26 mouse cellular contexts compared by ENCODE assay signal in genomic region chr2:119988952-119989351, GRCm38 (mm10). TPM values are rescaled to one million over a fixed set of nuclear protein-coding genes. Genes with fewer than 3 reads are reported as not detected.
A peak's percentile ranks its signal among the peaks of the same experiment; 100 is the strongest.
DNase-seq lines count a peak whose midpoint lies in the region; ATAC-seq lines count a peak whose summit lies in the region.
"Had no signal": no experiment of that assay in that cellular context is flagged by ENCODE, and none has a peak within 500 bp of the region (broad histone marks: within the 10 kb centered on the region; RNA-seq: fewer than 3 reads in every experiment).

No protein-coding gene starts in this region.

- H3K4me1 ChIP-seq in hindbrain, embryonic 13.5 days (replicated peaks): peaks cover 8% of the 10 kb centered on the region; the same call in 1 of the 2 replicates
- 0 out of 2 replicates have a peak, but pooled peaks cover 5% of the 10 kb centered on the region for H3K4me1 ChIP-seq in hindbrain, embryonic 10.5 days (replicated peaks)
- no peaks in the 10 kb centered on the region for H3K4me1 ChIP-seq in kidney, embryonic 14.5 days (ENCODE audit: control insufficient read depth, insufficient read depth, low read length)
- H3K4me1 ChIP-seq in midbrain, embryonic 11.5 days (ENCODE audit: control insufficient read depth, insufficient read depth, low read length): no peaks in the 10 kb centered on the region; the same call in 1 of the 2 replicates
- H3K4me1 ChIP-seq in midbrain, embryonic 10.5 days: peaks cover 7% of the 10 kb centered on the region
- H3K4me1 ChIP-seq: hindbrain, embryonic 15.5 days; lung, embryonic 15.5 days had no signal

- no peak for ATAC-seq in hindbrain, embryonic 13.5 days (ENCODE audit: low FRiP score)
- ATAC-seq in kidney, embryonic 14.5 days (ENCODE audit: low FRiP score, low TSS enrichment): no peak
- no peak for ATAC-seq in midbrain, embryonic 11.5 days (ENCODE audit: low FRiP score)
- ATAC-seq: CD4-positive, CD25-positive, alpha-beta regulatory T cell, adult 4 months; forebrain, embryonic 16.5 days; midbrain, embryonic 16.5 days had no signal

- H3K27ac ChIP-seq in hindbrain, embryonic 13.5 days: no peak overlapping the region
- H3K27ac ChIP-seq in hindbrain, embryonic 10.5 days: no peak overlapping the region
- no peak overlapping the region for H3K27ac ChIP-seq in kidney, embryonic 14.5 days (ENCODE audit: low read depth, low read length)
- H3K27ac ChIP-seq in midbrain, embryonic 11.5 days (ENCODE audit: low read depth, low read length): no peak overlapping the region
- no peak overlapping the region for H3K27ac ChIP-seq in midbrain, embryonic 10.5 days (replicated peaks)
- H3K27ac ChIP-seq: hindbrain, embryonic 15.5 days; lung, embryonic 15.5 days had no signal

- peaks cover 5% of the 10 kb centered on the region for H3K36me3 ChIP-seq in hindbrain, embryonic 13.5 days
- H3K36me3 ChIP-seq in hindbrain, embryonic 10.5 days: no peaks in the 10 kb centered on the region
- H3K36me3 ChIP-seq in kidney, embryonic 14.5 days (ENCODE audit: control insufficient read depth, insufficient read depth, low read length): no peaks in the 10 kb centered on the region
- no peaks in the 10 kb centered on the region for H3K36me3 ChIP-seq in midbrain, embryonic 11.5 days (ENCODE audit: control insufficient read depth, insufficient read depth, low read length)
- H3K36me3 ChIP-seq in midbrain, embryonic 10.5 days: no peaks in the 10 kb centered on the region
- H3K36me3 ChIP-seq: hindbrain, embryonic 15.5 days; lung, embryonic 15.5 days had no signal

- no peak overlapping the region for H3K4me3 ChIP-seq in hindbrain, embryonic 13.5 days
- no peak overlapping the region for H3K4me3 ChIP-seq in hindbrain, embryonic 10.5 days
- H3K4me3 ChIP-seq in kidney, embryonic 14.5 days (ENCODE audit: low read length): no peak overlapping the region
- H3K4me3 ChIP-seq in midbrain, embryonic 11.5 days (ENCODE audit: low read depth, low read length): no peak overlapping the region
- no peak overlapping the region for H3K4me3 ChIP-seq in midbrain, embryonic 10.5 days
- H3K4me3 ChIP-seq: erythroblast, embryonic 14.5 days; hindbrain, embryonic 15.5 days; lung, embryonic 15.5 days had no signal

- DNase-seq in hindbrain, embryonic 10.5 days (ENCODE audit: low spot score): no peak
- DNase-seq in kidney, adult 8-10 months: peak; percentile 46 to 57
- DNase-seq in midbrain, embryonic 11.5 days (ENCODE audit: low spot score, missing footprints): peak; percentile 73
- DNase-seq in midbrain, embryonic 10.5 days (ENCODE audit: low spot score): no peak
- no peak for DNase-seq in embryo, embryonic 9.5 days (ENCODE audit: extremely low spot score)
- no peak for DNase-seq in adrenal gland, postnatal 10 days
- DNase-seq: adrenal gland, postnatal 25 days; cerebellum, adult 18-20 months; cerebellum, postnatal 10 days; gastrocnemius, postnatal 14 days; heart, adult 11 months; heart, postnatal 4 days; liver; lung, postnatal 4 days; right cerebral cortex, adult 18-20 months; spleen, adult 18-20 months; thymus, postnatal 14 days had no signal

- H3K27me3 ChIP-seq in hindbrain, embryonic 13.5 days: no peaks in the 10 kb centered on the region
- no peaks in the 10 kb centered on the region for H3K27me3 ChIP-seq in hindbrain, embryonic 10.5 days (ENCODE audit: insufficient read depth, poor library complexity, severe bottlenecking)
- no peaks in the 10 kb centered on the region for H3K27me3 ChIP-seq in kidney, embryonic 14.5 days (ENCODE audit: control insufficient read depth, insufficient read depth, low read length)
- no peaks in the 10 kb centered on the region for H3K27me3 ChIP-seq in midbrain, embryonic 11.5 days (ENCODE audit: control insufficient read depth, insufficient read depth, low read length)
- no peaks in the 10 kb centered on the region for H3K27me3 ChIP-seq in midbrain, embryonic 10.5 days (ENCODE audit: low read depth, poor library complexity, severe bottlenecking)
- H3K27me3 ChIP-seq: hindbrain, embryonic 15.5 days; lung, embryonic 15.5 days had no signal

- no peak overlapping the region for H3K4me2 ChIP-seq in hindbrain, embryonic 13.5 days
- no peak overlapping the region for H3K4me2 ChIP-seq in kidney, embryonic 14.5 days (replicated peaks; ENCODE audit: low read depth, low read length)
- H3K4me2 ChIP-seq in midbrain, embryonic 11.5 days: no peak overlapping the region
- H3K4me2 ChIP-seq: heart, embryonic 11.5 days; hindbrain, embryonic 15.5 days; lung, embryonic 15.5 days had no signal

- WGBS in hindbrain, embryonic 13.5 days: 90% methylated on average over 4 of the region's 4 CpGs
- WGBS in hindbrain, embryonic 10.5 days: 94% methylated on average over 4 of the region's 4 CpGs
- WGBS in kidney, embryonic 14.5 days: 87% methylated on average over 4 of the region's 4 CpGs
- WGBS in midbrain, embryonic 11.5 days: 83% methylated on average over 4 of the region's 4 CpGs
- WGBS in midbrain, embryonic 10.5 days: 95% methylated on average over 4 of the region's 4 CpGs

- H3K9ac ChIP-seq in hindbrain, embryonic 13.5 days: 0 out of 2 replicates have a peak overlapping the region, but pooled peaks have one; percentile 39
- H3K9ac ChIP-seq in kidney, embryonic 14.5 days (ENCODE audit: low read depth, low read length): no peak overlapping the region
- no peak overlapping the region for H3K9ac ChIP-seq in midbrain, embryonic 11.5 days (ENCODE audit: low read length)
- H3K9ac ChIP-seq: hindbrain, embryonic 15.5 days; lung, embryonic 15.5 days had no signal

- H3K9me3 ChIP-seq in hindbrain, embryonic 13.5 days: no peaks in the 10 kb centered on the region
- no peaks in the 10 kb centered on the region for H3K9me3 ChIP-seq in hindbrain, embryonic 10.5 days
- no peaks in the 10 kb centered on the region for H3K9me3 ChIP-seq in kidney, embryonic 14.5 days (ENCODE audit: control insufficient read depth, low read length)
- no peaks in the 10 kb centered on the region for H3K9me3 ChIP-seq in midbrain, embryonic 11.5 days (ENCODE audit: control insufficient read depth, low read length)
- H3K9me3 ChIP-seq in midbrain, embryonic 10.5 days (replicated peaks): no peaks in the 10 kb centered on the region
- H3K9me3 ChIP-seq: hindbrain, embryonic 15.5 days; lung, embryonic 15.5 days had no signal

RNA-seq across cellular contexts. Expression of gene Mapkbp1, which starts 16.5 kb away (rescaled TPM):
- 4.9 and 6.2 TPM in 2 replicates for polyA plus RNA-seq in hindbrain, embryonic 13.5 days (2015; fragmentation: Nextera tagmentation; extraction: Ambion mirVana)
- polyA plus RNA-seq in hindbrain, embryonic 10.5 days (2016; fragmentation: Nextera tagmentation; extraction: Ambion mirVana): 4.0 and 4.1 TPM in 2 replicates
- 2.8 and 4.0 TPM in 2 replicates for polyA plus RNA-seq in kidney, embryonic 14.5 days (2014; fragmentation: Nextera tagmentation; extraction: Ambion mirVana)
- 2.9 and 3.4 TPM in 2 replicates for polyA plus RNA-seq in midbrain, embryonic 11.5 days (2014; fragmentation: Nextera tagmentation; extraction: Ambion mirVana)
- polyA plus RNA-seq in midbrain, embryonic 10.5 days (2016; fragmentation: Nextera tagmentation; extraction: Ambion mirVana): 3.3 and 4.4 TPM in 2 replicates
- total RNA-seq in adrenal gland, postnatal 10 days (2021): 10 to 100 TPM; 12.0 to 15.3 TPM

RNA-seq across cellular contexts. Expression of gene Jmjd7, which starts 38.3 kb away (rescaled TPM):
- 23.5 and 25.9 TPM in 2 replicates for polyA plus RNA-seq in hindbrain, embryonic 13.5 days (2015; fragmentation: Nextera tagmentation; extraction: Ambion mirVana)
- polyA plus RNA-seq in hindbrain, embryonic 10.5 days (2016; fragmentation: Nextera tagmentation; extraction: Ambion mirVana): 24.2 and 25.1 TPM in 2 replicates
- 22.2 and 26.3 TPM in 2 replicates for polyA plus RNA-seq in kidney, embryonic 14.5 days (2014; fragmentation: Nextera tagmentation; extraction: Ambion mirVana)
- 18.8 and 19.1 TPM in 2 replicates for polyA plus RNA-seq in midbrain, embryonic 11.5 days (2014; fragmentation: Nextera tagmentation; extraction: Ambion mirVana)
- polyA plus RNA-seq in midbrain, embryonic 10.5 days (2016; fragmentation: Nextera tagmentation; extraction: Ambion mirVana): 21.2 and 27.5 TPM in 2 replicates
- total RNA-seq in adrenal gland, postnatal 10 days (2021): 10 to 100 TPM in 1 of 2 experiments, 1 to 10 TPM in 1; 9.3 to 11.9 TPM

RNA-seq across cellular contexts. Expression of gene Gm28042, which starts 38.3 kb away (rescaled TPM):
- polyA plus RNA-seq in hindbrain, embryonic 13.5 days (2015; fragmentation: Nextera tagmentation; extraction: Ambion mirVana): 5.2 and 5.6 TPM in 2 replicates
- 3.3 and 6.0 TPM in 2 replicates for polyA plus RNA-seq in hindbrain, embryonic 10.5 days (2016; fragmentation: Nextera tagmentation; extraction: Ambion mirVana)
- 3.5 and 3.7 TPM in 2 replicates for polyA plus RNA-seq in kidney, embryonic 14.5 days (2014; fragmentation: Nextera tagmentation; extraction: Ambion mirVana)
- polyA plus RNA-seq in midbrain, embryonic 11.5 days (2014; fragmentation: Nextera tagmentation; extraction: Ambion mirVana): 3.6 and 3.9 TPM in 2 replicates
- polyA plus RNA-seq in midbrain, embryonic 10.5 days (2016; fragmentation: Nextera tagmentation; extraction: Ambion mirVana): 5.2 and 6.8 TPM in 2 replicates
- total RNA-seq in adrenal gland, postnatal 10 days (2021): 1 to 10 TPM in 1 of 2 experiments, under 1 TPM in 1; 0.69 to 4.7 TPM

RNA-seq across cellular contexts. Expression of gene Pla2g4b, which starts 44.3 kb away (rescaled TPM):
- polyA plus RNA-seq in hindbrain, embryonic 13.5 days (2015; fragmentation: Nextera tagmentation; extraction: Ambion mirVana): 3.7 and 4.1 TPM in 2 replicates
- 3.2 and 3.8 TPM in 2 replicates for polyA plus RNA-seq in hindbrain, embryonic 10.5 days (2016; fragmentation: Nextera tagmentation; extraction: Ambion mirVana)
- 1.3 and 1.5 TPM in 2 replicates for polyA plus RNA-seq in kidney, embryonic 14.5 days (2014; fragmentation: Nextera tagmentation; extraction: Ambion mirVana)
- 1.5 and 2.3 TPM in 2 replicates for polyA plus RNA-seq in midbrain, embryonic 11.5 days (2014; fragmentation: Nextera tagmentation; extraction: Ambion mirVana)
- polyA plus RNA-seq in midbrain, embryonic 10.5 days (2016; fragmentation: Nextera tagmentation; extraction: Ambion mirVana): 2.4 and 2.8 TPM in 2 replicates
- total RNA-seq in adrenal gland, postnatal 10 days (2021): 1 to 10 TPM; 1.1 to 4.0 TPM

Comparison
In these comparisons a context has a peak if more than half of its experiments do, and no peak if none do; other contexts are left out.
1. DNase-seq: peak in kidney, adult 8-10 months (2 of 2) and midbrain, embryonic 11.5 days (single experiment); none in hindbrain, embryonic 10.5 days (single experiment), midbrain, embryonic 10.5 days (single experiment), embryo, embryonic 9.5 days (single experiment) and adrenal gland, postnatal 10 days (single experiment).